Mouse (Mus musculus) ES-Bruce4 (cell line): ENCODE results near the gene Sh3rf1. TPM values are rescaled to one million over a fixed set of nuclear protein-coding genes. Genes with fewer than 3 reads are reported as not detected.
A peak's percentile ranks its signal among the peaks of the same experiment; 100 is the strongest.

Experiments used
- H3K27ac ChIP-seq: 2 replicates; pipeline ENCODE4 v1.5.1; 2012; ENCODE audit warnings: low read length, inconsistent platforms; ENCODE audit not compliant: insufficient read depth
- H3K27me3 ChIP-seq: 2 replicates; pipeline ENCODE4 v1.6.1; 2012; ENCODE audit warnings: mild to moderate bottlenecking, low read length, inconsistent platforms; ENCODE audit not compliant: control insufficient read depth, poor library complexity, insufficient read depth, severe bottlenecking
- H3K36me3 ChIP-seq: 2 replicates; pipeline ENCODE4 v1.6.1; 2012; ENCODE audit warnings: inconsistent platforms, mild to moderate bottlenecking, low read length, moderate library complexity; ENCODE audit not compliant: control insufficient read depth, poor library complexity, insufficient read depth, severe bottlenecking
- H3K4me1 ChIP-seq: one replicate; pipeline ENCODE4 v1.8.1; 2011; ENCODE audit warnings: low read length; ENCODE audit not compliant: control insufficient read depth, insufficient read depth
- H3K4me3 ChIP-seq: 2 replicates; pipeline ENCODE4 v1.5.1; 2011; ENCODE audit warnings: low read depth, mild to moderate bottlenecking, low read length
- H3K9ac ChIP-seq: 2 replicates; pipeline ENCODE4 v1.6.1; 2012; ENCODE audit warnings: low read depth, mild to moderate bottlenecking, inconsistent platforms; ENCODE audit not compliant: poor library complexity, severe bottlenecking
- H3K9me3 ChIP-seq: replicated peaks from 2 replicates; pipeline ENCODE4 v1.6.1; 2012; ENCODE audit warnings: mild to moderate bottlenecking, low read length, inconsistent platforms; ENCODE audit not compliant: control insufficient read depth, poor library complexity, insufficient read depth, severe bottlenecking
- CTCF ChIP-seq: IDR thresholded peaks from one replicate; pipeline ENCODE4 v1.8.1; 2011; ENCODE audit warnings: low read depth, low read length
- EP300 ChIP-seq: IDR thresholded peaks from 2 replicates; pipeline ENCODE4 v1.6.1; 2011; ENCODE audit warnings: low read depth, low read length; ENCODE audit not compliant: insufficient read depth
- POLR2A ChIP-seq: IDR thresholded peaks from one replicate; pipeline ENCODE4 v1.8.1; 2011; ENCODE audit warnings: low read length; ENCODE audit not compliant: insufficient read depth
- polyA plus RNA-seq: library from polyadenylated mRNA; stranded (reverse); fragments of >200 nt; gene quantifications from 2 replicates; pipeline ENCODE4 v1.2.4, GENCODE M21; 2011; ENCODE audit warnings: low read depth; ENCODE audit not compliant: missing spikeins, insufficient read depth, insufficient read length

Sh3rf1 gene
- polyA plus RNA-seq, 1 experiment = 19.0 TPM

- no peaks in the 10 kb centered on the region for H3K9me3 ChIP-seq
- TF ChIP-seq POLR2A = no peak
- no peak for TF ChIP-seq EP300
- no peak for TF ChIP-seq CTCF
- H3K9ac ChIP-seq = no peak overlapping the region
- H3K4me3 ChIP-seq = no peak overlapping the region
- no peaks in the 10 kb centered on the region; the same call in 1 of the 2 replicates for H3K27me3 ChIP-seq
- peaks cover 2% of the 10 kb centered on the region for H3K4me1 ChIP-seq
- H3K27ac ChIP-seq = no peak overlapping the region
- H3K36me3 ChIP-seq = no peaks in the 10 kb centered on the region
Measured at GRCm38 (mm10) chr8:61427916-61428681, 204.4 kb downstream of the Sh3rf1 start.

GRCm38 (mm10) chr8:61428821-61429482, 205.3 kb downstream of the Sh3rf1 start:
- no peak for TF ChIP-seq CTCF
- TF ChIP-seq EP300 = no peak
- TF ChIP-seq POLR2A = no peak
- H3K9me3 ChIP-seq = no peaks in the 10 kb centered on the region
- H3K36me3 ChIP-seq = no peaks in the 10 kb centered on the region
- peaks cover 2% of the 10 kb centered on the region for H3K4me1 ChIP-seq
- no peaks in the 10 kb centered on the region; the same call in 1 of the 2 replicates for H3K27me3 ChIP-seq
- no peak overlapping the region for H3K9ac ChIP-seq
- H3K4me3 ChIP-seq = no peak overlapping the region
- H3K27ac ChIP-seq = no peak overlapping the region

GRCm38 (mm10) chr8:61435481-61435880, 211.8 kb downstream of the Sh3rf1 start:
- H3K27ac ChIP-seq = no peak overlapping the region
- no peaks in the 10 kb centered on the region for H3K36me3 ChIP-seq
- H3K4me1 ChIP-seq = peaks cover 2% of the 10 kb centered on the region

GRCm38 (mm10) chr8:61436147-61436546, 212.5 kb downstream of the Sh3rf1 start:
- TF ChIP-seq EP300 (no peak), CTCF (no peak), POLR2A (no peak)
- Histone ChIP-seq H3K27me3 (no peaks in the 10 kb centered on the region; the same call in 1 of the 2 replicates), H3K36me3 (no peaks in the 10 kb centered on the region), H3K4me3 (no peak overlapping the region), H3K27ac (no peak overlapping the region), H3K9me3 (peaks cover 10% of the 10 kb centered on the region), H3K4me1 (peaks cover 2% of the 10 kb centered on the region), H3K9ac (no peak overlapping the region)

More at GRCm38 (mm10) chr8:61435481-61435880, 211.8 kb downstream of the Sh3rf1 start:
- Histone ChIP-seq H3K27me3 (no peaks in the 10 kb centered on the region; the same call in 1 of the 2 replicates), H3K9me3 (peaks cover 4% of the 10 kb centered on the region), H3K4me3 (no peak overlapping the region), H3K9ac (no peak overlapping the region)
- no peak for TF ChIP-seq CTCF
- no peak for TF ChIP-seq EP300
- no peak for TF ChIP-seq POLR2A

GRCm38 (mm10) chr8:61436586-61437304, 213.1 kb downstream of the Sh3rf1 start:
- TF ChIP-seq POLR2A = no peak
- TF ChIP-seq CTCF = no peak
- peak; percentile 63; the same call in 1 of the 2 replicates for TF ChIP-seq EP300
- Histone ChIP-seq H3K36me3 (no peaks in the 10 kb centered on the region), H3K9ac (no peak overlapping the region), H3K27ac (0 out of 2 replicates have a peak overlapping the region, but pooled peaks have one; percentile 0), H3K9me3 (peaks cover 10% of the 10 kb centered on the region), H3K27me3 (no peaks in the 10 kb centered on the region; the same call in 1 of the 2 replicates), H3K4me3 (no peak overlapping the region), H3K4me1 (peaks cover 2% of the 10 kb centered on the region)
